Mouse (Mus musculus) frontal cortex, adult (tissue): ENCODE measurements around the gene Dnajb6.
A peak's percentile ranks its signal among the peaks of the same experiment; 100 is the strongest.

Experiments
- ATAC-seq: cut with Nextera tagmentation; 2 replicates; pipeline ENCODE4 v1.9.2; 2017; ENCODE audit warnings: mild to moderate bottlenecking, moderate library complexity, mixed read lengths; ENCODE audit not compliant: low TSS enrichment

Gene Dnajb6

GRCm38 (mm10) chr5:29847494-29847893 is 112.0 kb downstream of the Dnajb6 start:
- ATAC-seq, result peak; percentile 23; the same call in 1 of the 2 replicates

- peak; percentile 47; the same call in 1 of the 2 replicates for ATAC-seq
Observed at GRCm38 (mm10) chr5:29848091-29848490, 112.6 kb downstream of the Dnajb6 start.

- no peak for ATAC-seq
Observed at GRCm38 (mm10) chr5:29852376-29852775, 116.9 kb downstream of the Dnajb6 start.

GRCm38 (mm10) chr5:29853035-29853434 is 117.5 kb downstream of the Dnajb6 start:
- ATAC-seq, result no peak

- ATAC-seq, result no peak
Observed at GRCm38 (mm10) chr5:29854376-29854775, 118.9 kb downstream of the Dnajb6 start.

- ATAC-seq, result no peak
Observed at GRCm38 (mm10) chr5:29854971-29855370, 119.5 kb downstream of the Dnajb6 start.

GRCm38 (mm10) chr5:29861522-29861921 is 126.0 kb downstream of the Dnajb6 start:
- ATAC-seq, result no peak

GRCm38 (mm10) chr5:29862388-29862787 is 126.9 kb downstream of the Dnajb6 start:
- no peak for ATAC-seq

- no peak for ATAC-seq
Observed at GRCm38 (mm10) chr5:29864291-29864737, 128.8 kb downstream of the Dnajb6 start.

GRCm38 (mm10) chr5:29864994-29865393 is 129.5 kb downstream of the Dnajb6 start:
- no peak for ATAC-seq
